Mouse (Mus musculus): ENCODE data around the gene Sap18b.

GRCm38 (mm10) chr8:95854174-95854573 lies 29.0 kb downstream of the Sap18b start:
- TF ChIP-seq POLR2A (IDR thresholded peaks at IDR 0.05; ENCODE audit: control insufficient read depth, extremely low read depth, insufficient read depth, low read length, poor library complexity) (no peak), CTCF (IDR thresholded peaks at IDR 0.05; ENCODE audit: borderline replicate concordance, control insufficient read depth, extremely low read depth, insufficient read depth, low read length, poor library complexity) (no peak)
